Mouse (Mus musculus): ENCODE measurements around the gene Metrn.

Gene Metrn

GRCm38 (mm10) chr17:25796951-25797369 lies at the start of gene Metrn:
Gene Metrn, minus strand, starts transcription at chr17:25797136.
- peak; percentile 94 for DNase-seq

GRCm38 (mm10) chr17:25844396-25844901 lies 47.5 kb upstream of the Metrn start, which contains the start of gene Rhot2:
Gene Rhot2, minus strand, starts transcription at chr17:25844851.
- DNase-seq: peak; percentile 97

- no peak for DNase-seq
Measured at GRCm38 (mm10) chr17:25843636-25844395, 46.9 kb upstream of the Metrn start.

- no peak for DNase-seq
Measured at GRCm38 (mm10) chr17:25843122-25843521, 46.2 kb upstream of the Metrn start.

GRCm38 (mm10) chr17:25842509-25842908 lies 45.6 kb upstream of the Metrn start:
- no peak for DNase-seq

- DNase-seq: no peak
Measured at GRCm38 (mm10) chr17:25841117-25841880, 44.4 kb upstream of the Metrn start, which contains the start of gene Gm20683. Gene Gm20683, minus strand, starts transcription at chr17:25841763.

- no peak for DNase-seq
Measured at GRCm38 (mm10) chr17:25840519-25840918, 43.6 kb upstream of the Metrn start.

- DNase-seq: no peak
Measured at GRCm38 (mm10) chr17:25839455-25840235, 42.7 kb upstream of the Metrn start.

GRCm38 (mm10) chr17:25838904-25839303 lies 42.0 kb upstream of the Metrn start:
- no peak for DNase-seq

GRCm38 (mm10) chr17:25837533-25837932 lies 40.6 kb upstream of the Metrn start:
- no peak for DNase-seq

- peak; percentile 47 for DNase-seq
Measured at GRCm38 (mm10) chr17:25837076-25837410, 40.1 kb upstream of the Metrn start, which contains the start of gene Rhbdl1. Gene Rhbdl1, minus strand, starts transcription at chr17:25837295.

GRCm38 (mm10) chr17:25836397-25837075 lies 39.6 kb upstream of the Metrn start:
- peak; percentile 34 for DNase-seq

GRCm38 (mm10) chr17:25835816-25836215 lies 38.9 kb upstream of the Metrn start:
- DNase-seq: no peak

- no peak for DNase-seq
Measured at GRCm38 (mm10) chr17:25835301-25835700, 38.4 kb upstream of the Metrn start.

GRCm38 (mm10) chr17:25834595-25835222 lies 37.8 kb upstream of the Metrn start:
- DNase-seq: no peak

- DNase-seq: no peak
Measured at GRCm38 (mm10) chr17:25833961-25834594, 37.1 kb upstream of the Metrn start.

GRCm38 (mm10) chr17:25833291-25833663 lies 36.3 kb upstream of the Metrn start, which contains the start of gene Stub1:
Gene Stub1, minus strand, starts transcription at chr17:25833404.
- no peak for DNase-seq

GRCm38 (mm10) chr17:25832436-25833290 lies 35.7 kb upstream of the Metrn start:
- peak; percentile 97 for DNase-seq

- no peak for DNase-seq
Measured at GRCm38 (mm10) chr17:25831451-25832281, 34.7 kb upstream of the Metrn start.

Measured in thymus, postnatal 25 days (tissue).